Mouse (Mus musculus) thymus, postnatal 10 days (tissue): ENCODE measurements at regions not wholly inside any gene's neighbourhood (a gene's known extent, or its start where the extent isn't known, plus 50 kb on each side); places are given as distances from the start of the nearest gene placed in this dataset.

Experiments used
- DNase-seq, 2 experiments: peaks; one replicate each; pipeline ENCODE4 v3.0.0; 2021; ENCODE audit warnings: low spot score in 2 of 2

GRCm38 (mm10) chr5:112179213-112180057 is 72.9 kb downstream of the Cryba4 start:
- peak in 1 of 2 experiments; percentile 50 for DNase-seq

- peak; percentile 4 to 29 for DNase-seq
Measured at GRCm38 (mm10) chr5:112182775-112183174, 69.5 kb downstream of the Cryba4 start.

- no peak for DNase-seq
Measured at GRCm38 (mm10) chr5:112195667-112196066, 56.7 kb downstream of the Cryba4 start.
